Mouse (Mus musculus) cerebellum, adult 2 months (tissue): ENCODE data around the gene Mtrr.

Experiments
- CTCF ChIP-seq: fragments of 200-500 bp; IDR thresholded peaks from 2 replicates; pipeline ENCODE4 v1.5.1; 2011; ENCODE audit warnings: low read depth, mild to moderate bottlenecking, control low read depth, low read length, moderate library complexity, borderline replicate concordance; ENCODE audit not compliant: insufficient read depth
- POLR2A ChIP-seq: fragments of 200-500 bp; IDR thresholded peaks from 2 replicates; pipeline ENCODE4 v1.6.1; 2011; ENCODE audit warnings: low read length, control low read depth, borderline replicate concordance; ENCODE audit not compliant: insufficient read depth

DNA sequence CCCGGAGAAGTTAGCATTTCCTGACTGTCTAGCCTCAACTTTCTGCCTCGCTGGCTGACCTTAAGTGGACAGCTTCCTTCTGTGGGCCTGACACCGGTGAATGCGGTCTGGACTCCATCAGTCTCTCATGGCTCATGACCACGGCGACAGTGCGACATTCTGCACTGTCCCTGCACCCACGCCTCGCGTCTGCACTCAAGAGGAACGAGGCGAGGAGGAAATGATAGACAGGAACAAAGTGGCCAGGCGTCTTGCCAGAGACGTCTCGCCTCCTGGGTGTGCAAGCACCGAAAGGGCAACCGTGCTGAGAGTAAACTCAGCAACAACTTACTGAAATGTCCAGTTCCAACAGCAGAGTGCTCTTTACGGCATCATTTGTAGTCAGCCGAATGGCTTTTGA, 9.7 kb downstream of the Mtrr start:
- TF ChIP-seq CTCF: no peak
- no peak for TF ChIP-seq POLR2A
